Mouse (Mus musculus): ENCODE results near the gene Tfpi.

GRCm38 (mm10) chr2:84487705-84488291, 11.2 kb upstream of the Tfpi start:
- TF ChIP-seq POLR2A (IDR thresholded peaks at IDR 0.05; ENCODE audit: borderline replicate concordance, insufficient read depth, low read length) (no peak), CTCF (IDR thresholded peaks at IDR 0.05; ENCODE audit: borderline replicate concordance, insufficient read depth, low read depth, low read length) (no peak)
